Mouse (Mus musculus): ENCODE results near the gene Tom1l2.

- TF ChIP-seq CTCF (IDR thresholded peaks at IDR 0.05) (peak; percentile 34; the same call in 1 of the 2 replicates), EP300 (IDR thresholded peaks at IDR 0.05) (no peak)
Measured at GRCm38 (mm10) chr11:60367256-60367655, 14.6 kb upstream of the Tom1l2 start.
